Comparison of ENCODE assay signal across 23 mouse cellular contexts in genomic region chr8:95134186-95134585, GRCm38 (mm10). TPM values are rescaled to one million over a fixed set of nuclear protein-coding genes. Genes with fewer than 3 reads are reported as not detected.
DNase-seq lines count a peak whose midpoint lies in the region; ATAC-seq and TF ChIP-seq lines count a peak whose summit lies in the region.
"Had no signal": no experiment of that assay in that cellular context is flagged by ENCODE, and none has a peak within 500 bp of the region (broad histone marks: within the 10 kb centered on the region; RNA-seq: fewer than 3 reads in every experiment).

No protein-coding gene starts in this region.

- peaks cover 6% of the 10 kb centered on the region for H3K36me3 ChIP-seq in hindbrain, postnatal 0 days (ENCODE audit: insufficient read depth, low read length)
- peaks cover 12% of the 10 kb centered on the region for H3K36me3 ChIP-seq in hindbrain, embryonic 16.5 days (ENCODE audit: control insufficient read depth, insufficient read depth, low read length)
- H3K36me3 ChIP-seq in ES-Bruce4 (ENCODE audit: control insufficient read depth, insufficient read depth, low read length, poor library complexity, severe bottlenecking) = no peaks in the 10 kb centered on the region
- H3K36me3 ChIP-seq in midbrain, embryonic 14.5 days (ENCODE audit: control insufficient read depth, insufficient read depth, low read length) = peaks cover 4% of the 10 kb centered on the region; the same call in 1 of the 2 replicates
- H3K36me3 ChIP-seq in heart, adult 2 months (ENCODE audit: control insufficient read depth, insufficient read depth, low read length) = peaks cover 8% of the 10 kb centered on the region
- H3K36me3 ChIP-seq: embryonic facial prominence, embryonic 10.5 days; embryonic facial prominence, embryonic 12.5 days; forebrain, embryonic 15.5 days; G1E had no signal

- ATAC-seq in hindbrain, postnatal 0 days = no peak
- no peak for ATAC-seq in hindbrain, embryonic 16.5 days
- ATAC-seq in midbrain, embryonic 14.5 days (ENCODE audit: low FRiP score, low TSS enrichment) = no peak
- ATAC-seq: activated CD4-positive, CD25-positive, alpha-beta regulatory T cell, adult 4 months; forebrain, embryonic 13.5 days; forebrain, embryonic 15.5 days; forebrain, postnatal 0 days; Patski had no signal

- TF ChIP-seq EP300 in ES-Bruce4 (IDR thresholded peaks at IDR 0.05; ENCODE audit: insufficient read depth, low read depth, low read length) = no peak
- TF ChIP-seq EP300 in heart, adult 2 months (IDR thresholded peaks at IDR 0.05; ENCODE audit: insufficient read depth, low read depth, low read length) = no peak

- no peak overlapping the region for H3K4me3 ChIP-seq in hindbrain, postnatal 0 days (ENCODE audit: low read length)
- H3K4me3 ChIP-seq in hindbrain, embryonic 16.5 days (ENCODE audit: low read length) = no peak overlapping the region
- no peak overlapping the region for H3K4me3 ChIP-seq in ES-Bruce4 (ENCODE audit: low read depth, low read length)
- H3K4me3 ChIP-seq in midbrain, embryonic 14.5 days (replicated peaks; ENCODE audit: low read depth, low read length) = no peak overlapping the region
- no peak overlapping the region for H3K4me3 ChIP-seq in heart, adult 2 months
- H3K4me3 ChIP-seq: embryonic facial prominence, embryonic 10.5 days; embryonic facial prominence, embryonic 12.5 days; forebrain, embryonic 13.5 days; forebrain, embryonic 15.5 days had no signal

- no peak for TF ChIP-seq CTCF in hindbrain, postnatal 0 days (IDR thresholded peaks at IDR 0.05; ENCODE audit: low read depth)
- TF ChIP-seq CTCF in ES-Bruce4 (IDR thresholded peaks at IDR 0.05; ENCODE audit: low read depth, low read length) = no peak
- TF ChIP-seq CTCF in heart, adult 2 months (IDR thresholded peaks at IDR 0.05) = no peak

- intact Hi-C loops in heart, adult 2 months (cut with DNase I) = no loop called here

- TF ChIP-seq POLR2A in ES-Bruce4 (IDR thresholded peaks at IDR 0.05; ENCODE audit: insufficient read depth, low read length) = no peak
- no peak for TF ChIP-seq POLR2A in heart, adult 2 months (IDR thresholded peaks at IDR 0.05; ENCODE audit: insufficient read depth, low read depth, low read length)

- no peak overlapping the region for H3K4me2 ChIP-seq in hindbrain, postnatal 0 days (ENCODE audit: low read depth, low read length)
- no peak overlapping the region for H3K4me2 ChIP-seq in hindbrain, embryonic 16.5 days (ENCODE audit: low read length)
- no peak overlapping the region for H3K4me2 ChIP-seq in midbrain, embryonic 14.5 days (ENCODE audit: low read length)
- H3K4me2 ChIP-seq: embryonic facial prominence, embryonic 12.5 days; forebrain, embryonic 13.5 days; forebrain, embryonic 15.5 days had no signal

- H3K27ac ChIP-seq in hindbrain, postnatal 0 days = no peak overlapping the region
- H3K27ac ChIP-seq in hindbrain, embryonic 16.5 days (ENCODE audit: low read depth, low read length) = no peak overlapping the region
- H3K27ac ChIP-seq in ES-Bruce4 (ENCODE audit: insufficient read depth, low read length) = peak overlapping the region; percentile 15
- no peak overlapping the region for H3K27ac ChIP-seq in midbrain, embryonic 14.5 days (replicated peaks; ENCODE audit: low read depth, low read length)
- no peak overlapping the region for H3K27ac ChIP-seq in heart, adult 2 months
- H3K27ac ChIP-seq: embryonic facial prominence, embryonic 10.5 days; embryonic facial prominence, embryonic 12.5 days; forebrain, embryonic 13.5 days; forebrain, embryonic 15.5 days had no signal

- no peak for DNase-seq in hindbrain, postnatal 0 days (ENCODE audit: low spot score)
- peak; percentile 72 for DNase-seq in R1 (ENCODE audit: low read depth, low spot score)
- DNase-seq in midbrain, embryonic 14.5 days = no peak
- no peak for DNase-seq in kidney, adult 9 months
- no peak for DNase-seq in heart, adult 2 months
- DNase-seq: adrenal gland, adult 8-10 months; adrenal gland, postnatal 14 days; adrenal gland, postnatal 36 days; cerebellum, adult 11-12 months; cerebellum, adult 2 months; cerebellum, adult 9-10 months; cerebellum, postnatal 10 days; cerebellum, postnatal 25 days; forebrain, postnatal 0 days had no signal

- H3K4me1 ChIP-seq in hindbrain, postnatal 0 days (ENCODE audit: insufficient read depth, low read length) = peaks cover 12% of the 10 kb centered on the region; the same call in 1 of the 2 replicates
- peaks cover 20% of the 10 kb centered on the region for H3K4me1 ChIP-seq in hindbrain, embryonic 16.5 days (ENCODE audit: control insufficient read depth, insufficient read depth, low read depth, low read length)
- peaks cover 11% of the 10 kb centered on the region for H3K4me1 ChIP-seq in ES-Bruce4 (ENCODE audit: control insufficient read depth, insufficient read depth, low read length)
- peaks cover 15% of the 10 kb centered on the region for H3K4me1 ChIP-seq in midbrain, embryonic 14.5 days (ENCODE audit: control insufficient read depth, insufficient read depth, low read length)
- peaks cover 22% of the 10 kb centered on the region for H3K4me1 ChIP-seq in heart, adult 2 months (ENCODE audit: control insufficient read depth, insufficient read depth, low read length)

- H3K27me3 ChIP-seq in hindbrain, postnatal 0 days (ENCODE audit: insufficient read depth, low read length) = no peaks in the 10 kb centered on the region
- H3K27me3 ChIP-seq in hindbrain, embryonic 16.5 days (replicated peaks; ENCODE audit: control insufficient read depth, insufficient read depth, low read length) = no peaks in the 10 kb centered on the region
- H3K27me3 ChIP-seq in ES-Bruce4 (ENCODE audit: control insufficient read depth, insufficient read depth, low read length, poor library complexity, severe bottlenecking) = no peaks in the 10 kb centered on the region
- H3K27me3 ChIP-seq in midbrain, embryonic 14.5 days (ENCODE audit: control insufficient read depth, insufficient read depth, low read length) = peaks cover 14% of the 10 kb centered on the region; the same call in 1 of the 2 replicates
- H3K27me3 ChIP-seq in heart, adult 2 months (ENCODE audit: control insufficient read depth, insufficient read depth, low read length) = no peaks in the 10 kb centered on the region
- H3K27me3 ChIP-seq: Patski had no signal

- 0 out of 2 replicates have a peak overlapping the region, but pooled peaks have one; percentile 5 for H3K9ac ChIP-seq in hindbrain, postnatal 0 days (replicated peaks; ENCODE audit: low read length)
- no peak overlapping the region for H3K9ac ChIP-seq in hindbrain, embryonic 16.5 days (ENCODE audit: low read depth, low read length)
- H3K9ac ChIP-seq in ES-Bruce4 (ENCODE audit: low read depth, poor library complexity, severe bottlenecking) = no peak overlapping the region
- H3K9ac ChIP-seq in midbrain, embryonic 14.5 days (replicated peaks; ENCODE audit: low read length) = no peak overlapping the region
- H3K9ac ChIP-seq in heart, adult 2 months (ENCODE audit: low read depth, low read length) = no peak overlapping the region
- H3K9ac ChIP-seq: embryonic facial prominence, embryonic 12.5 days; forebrain, embryonic 13.5 days; forebrain, embryonic 15.5 days; forebrain, postnatal 0 days had no signal

- 88% methylated on average over 2 of the region's 2 CpGs for whole genome bisulfite sequencing in hindbrain, postnatal 0 days
- 79% methylated on average over 2 of the region's 2 CpGs for WGBS in hindbrain, embryonic 16.5 days
- 78% methylated on average over 2 of the region's 2 CpGs for WGBS in midbrain, embryonic 14.5 days
- WGBS in heart, adult 2 months = 77% methylated on average over 2 of the region's 2 CpGs

- H3K9me3 ChIP-seq in hindbrain, postnatal 0 days (ENCODE audit: low read length) = no peaks in the 10 kb centered on the region
- H3K9me3 ChIP-seq in hindbrain, embryonic 16.5 days (ENCODE audit: control insufficient read depth, low read length) = no peaks in the 10 kb centered on the region
- no peaks in the 10 kb centered on the region for H3K9me3 ChIP-seq in ES-Bruce4 (replicated peaks; ENCODE audit: control insufficient read depth, insufficient read depth, low read length, poor library complexity, severe bottlenecking)
- H3K9me3 ChIP-seq in midbrain, embryonic 14.5 days (ENCODE audit: control insufficient read depth, low read length) = no peaks in the 10 kb centered on the region
- H3K9me3 ChIP-seq: embryonic facial prominence, embryonic 10.5 days; embryonic facial prominence, embryonic 12.5 days; forebrain, embryonic 13.5 days; forebrain, embryonic 15.5 days; G1E had no signal

- peaks cover 4% of the 10 kb centered on the region; the same call in 1 of the 2 replicates for H3K79me2 ChIP-seq in heart, adult 2 months (replicated peaks; ENCODE audit: control insufficient read depth, insufficient read depth, low read length)

RNA-seq across cellular contexts. Expression of gene Katnb1, which starts 53.2 kb away (rescaled TPM):
- total RNA-seq in hindbrain, postnatal 0 days (2014; rRNA removed) = 59.6 and 63.3 TPM in 2 replicates
- polyA plus RNA-seq in hindbrain, postnatal 0 days (2015; fragmentation: Nextera tagmentation; extraction: Ambion mirVana) = 45.3 and 48.4 TPM in 2 replicates
- polyA plus RNA-seq in hindbrain, embryonic 16.5 days (2015; fragmentation: Nextera tagmentation; extraction: Ambion mirVana) = 47.0 and 48.4 TPM in 2 replicates
- polyA plus RNA-seq in ES-Bruce4 (2011; ENCODE audit: insufficient read depth, insufficient read length, low read depth, missing spikeins) = 15.9 and 16.1 TPM in 2 replicates
- 42.4 and 46.1 TPM in 2 replicates for polyA plus RNA-seq in midbrain, embryonic 14.5 days (2014; fragmentation: Nextera tagmentation; extraction: Ambion mirVana)
- 1 to 10 TPM; 4.5 to 5.9 TPM for total RNA-seq in heart, adult 2 months (2021)
- polyA plus RNA-seq in heart, adult 2 months (2012; rRNA removed) = 8.7 and 9.1 TPM in 2 replicates
